Mouse (Mus musculus) left cerebral cortex, postnatal 14 days (tissue): ENCODE measurements around the gene Stac. TPM values are rescaled to one million over a fixed set of nuclear protein-coding genes. Genes with fewer than 3 reads are reported as not detected.

Experiments
- DNase-seq, 2 experiments: peaks; one replicate each; pipeline ENCODE4 v3.0.0; 2021 to 2022; ENCODE audit warnings: low spot score in 2 of 2, mixed read lengths in 1 of 2
- intact Hi-C: fragments of 180-260 bp; cut with DNase I; formaldehyde crosslinking; loops from one replicate; pipeline ENCODE4 v1.15.1; 2025
- long read RNA-seq, 2 experiments: library from polyadenylated mRNA; stranded (forward); transcript quantifications; one replicate each; pipeline ENCODE4 v2.0.0; 2021
- total RNA-seq, 2 experiments: library from RNA; stranded (reverse); gene quantifications; 2 replicates each; pipeline ENCODE4 v1.2.3; 2021

The Stac gene
- total RNA-seq = 1 to 10 TPM; 2.0 to 3.7 TPM
- long read RNA-seq, experiment 1, partial matches to known transcripts = 0 of 1 reads
- long read RNA-seq, experiment 1, other reads (novel, unspliced or antisense) = 0 of 1 reads
- long read RNA-seq, experiment 2, partial matches to known transcripts = 0 of 3 reads
- long read RNA-seq, experiment 2, other reads (novel, unspliced or antisense) = 0 of 3 reads

DNA sequence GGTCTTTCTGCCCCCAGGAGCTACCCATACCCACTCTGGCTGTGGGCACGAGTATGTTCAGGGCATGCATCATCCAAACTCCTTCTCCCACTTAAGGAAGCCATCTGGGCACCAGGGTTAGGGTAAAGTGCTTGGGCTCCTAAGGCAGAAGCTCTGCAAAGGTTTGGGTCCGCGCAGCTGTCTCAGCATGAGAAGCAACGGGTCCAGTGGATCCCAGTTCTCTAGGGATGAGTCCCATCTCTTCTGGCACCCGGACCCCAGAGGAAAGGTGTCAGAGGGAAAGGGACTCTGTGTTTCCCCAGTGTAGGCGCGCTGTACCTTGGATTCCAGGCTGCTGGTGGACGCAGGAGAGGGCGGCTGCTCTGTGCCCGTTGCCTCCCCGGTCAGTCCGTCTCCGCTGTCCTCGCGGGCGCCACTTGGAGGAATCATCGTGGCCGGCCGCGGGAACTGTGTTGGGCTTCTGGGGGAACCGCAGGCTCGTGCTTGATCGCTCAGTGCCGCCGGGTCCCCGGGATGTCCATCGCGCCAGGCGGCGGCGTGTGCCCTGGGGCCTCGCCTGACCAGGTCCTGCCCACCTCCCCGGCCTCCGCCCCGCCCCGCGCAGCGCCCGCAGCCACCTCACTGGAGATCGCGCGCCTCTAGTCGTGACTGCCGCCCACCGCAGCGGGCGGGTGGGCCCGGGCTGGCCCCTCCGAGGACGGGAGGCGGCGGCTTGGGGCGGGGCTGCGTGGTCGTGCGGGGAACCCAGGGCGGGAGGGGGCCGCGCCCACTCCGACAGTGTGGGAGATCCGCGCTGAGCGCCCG is at the start of gene Stac:
TSS of gene Stac (minus strand) at position 669 of the 804 bp plus-strand sequence.
- intact Hi-C loops = no loop called here
- DNase-seq = peak in 1 of 2 experiments; percentile 14

DNA sequence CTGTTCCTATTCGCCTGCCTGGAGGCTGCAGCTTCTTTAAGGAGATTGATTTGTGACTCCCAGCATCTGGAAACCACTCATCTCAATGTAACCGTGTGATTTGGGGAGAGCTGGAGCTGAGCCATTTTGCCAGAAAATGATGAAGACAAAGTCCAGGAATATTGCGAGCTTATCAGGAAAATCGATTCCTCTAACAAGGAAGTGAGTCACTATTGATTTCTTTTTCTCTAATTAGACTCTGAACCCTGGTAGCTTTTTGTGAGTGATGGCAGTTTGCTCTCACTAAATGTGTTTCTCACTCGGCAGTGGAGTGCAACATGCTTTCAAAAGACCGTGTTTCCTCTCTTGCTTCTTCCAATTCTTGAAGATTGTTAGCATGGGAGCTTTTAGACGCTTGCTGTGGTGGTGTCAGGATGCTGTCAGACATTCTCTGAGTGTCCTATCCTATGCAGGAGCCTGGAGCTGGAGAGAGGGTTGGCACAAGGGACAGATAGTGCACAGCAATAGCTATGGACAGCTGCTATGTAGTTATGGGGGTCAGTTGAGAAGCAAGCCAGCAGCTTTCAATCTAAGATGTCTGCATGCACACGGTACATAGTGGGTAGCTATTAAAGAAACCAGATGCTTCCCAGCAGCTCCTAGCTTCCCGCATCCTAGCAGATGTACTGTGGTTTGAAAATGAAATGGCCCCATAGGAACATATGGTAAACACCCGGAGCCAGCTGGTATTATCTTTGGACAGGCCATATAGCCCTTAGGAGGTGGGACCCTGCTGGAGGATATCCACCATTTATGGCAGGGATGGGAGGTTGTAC is 49.5 kb upstream of the Stac start:
- intact Hi-C loops = no loop called here
- no peak for DNase-seq

DNA sequence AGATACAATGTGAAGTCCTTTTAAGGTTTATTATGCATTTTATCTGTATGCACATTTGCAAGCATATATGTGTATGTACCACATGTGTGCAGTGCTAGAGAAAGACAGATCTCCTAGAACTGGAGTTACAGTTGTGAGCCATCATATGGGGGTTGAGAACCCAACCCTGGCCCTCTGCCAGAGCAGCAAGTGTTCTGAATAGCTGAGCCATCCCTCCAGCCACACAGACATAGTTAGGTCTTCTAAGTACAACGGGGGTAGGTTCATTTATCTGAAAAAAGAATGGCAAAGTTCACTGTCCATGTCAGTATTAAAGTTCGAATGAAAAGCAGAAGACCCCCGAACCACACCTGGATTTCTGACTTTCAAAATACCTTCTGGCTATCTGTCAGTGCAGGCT is 48.9 kb upstream of the Stac start:
- DNase-seq = no peak
- intact Hi-C loops = no loop called here

DNA sequence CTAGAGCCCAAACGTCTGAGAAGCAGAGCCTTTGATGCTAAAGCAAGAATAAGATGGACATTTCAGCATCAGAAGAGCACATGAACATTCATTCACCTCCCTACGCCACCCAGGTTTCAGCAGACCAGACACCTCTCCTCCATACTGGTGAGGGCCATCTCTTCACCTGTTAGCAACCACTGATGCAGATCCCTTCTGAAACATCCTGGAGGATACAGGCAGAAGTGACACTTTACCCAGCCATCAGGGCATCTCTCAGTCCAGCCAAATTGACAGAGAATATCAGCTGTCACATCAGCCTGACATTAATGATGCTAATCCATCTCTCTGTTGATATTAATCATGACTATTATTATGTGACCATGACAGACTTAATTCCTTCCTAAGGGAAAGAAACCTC is 47.6 kb upstream of the Stac start:
- no peak for DNase-seq
- intact Hi-C loops = no loop called here

DNA sequence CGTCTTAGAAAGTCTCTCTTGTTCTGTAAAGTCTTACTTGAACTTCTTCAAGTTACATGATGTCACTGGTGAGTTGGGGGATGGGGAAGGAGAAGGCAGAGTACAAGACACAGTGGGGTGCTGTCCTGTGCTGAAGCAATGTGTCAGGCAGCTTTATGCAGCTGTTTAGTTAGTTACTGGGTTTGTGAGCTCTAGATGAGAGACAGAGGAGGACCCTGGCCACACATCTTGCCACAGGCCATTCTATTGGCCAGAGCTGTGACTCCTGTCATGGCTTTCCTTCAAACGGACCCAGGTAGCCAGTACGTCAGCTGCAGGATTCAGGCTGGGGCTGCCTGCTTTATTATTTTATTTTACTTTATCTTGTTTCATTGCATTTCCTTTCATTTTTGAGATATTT is 45.8 kb upstream of the Stac start:
- intact Hi-C loops = no loop called here
- no peak for DNase-seq

DNA sequence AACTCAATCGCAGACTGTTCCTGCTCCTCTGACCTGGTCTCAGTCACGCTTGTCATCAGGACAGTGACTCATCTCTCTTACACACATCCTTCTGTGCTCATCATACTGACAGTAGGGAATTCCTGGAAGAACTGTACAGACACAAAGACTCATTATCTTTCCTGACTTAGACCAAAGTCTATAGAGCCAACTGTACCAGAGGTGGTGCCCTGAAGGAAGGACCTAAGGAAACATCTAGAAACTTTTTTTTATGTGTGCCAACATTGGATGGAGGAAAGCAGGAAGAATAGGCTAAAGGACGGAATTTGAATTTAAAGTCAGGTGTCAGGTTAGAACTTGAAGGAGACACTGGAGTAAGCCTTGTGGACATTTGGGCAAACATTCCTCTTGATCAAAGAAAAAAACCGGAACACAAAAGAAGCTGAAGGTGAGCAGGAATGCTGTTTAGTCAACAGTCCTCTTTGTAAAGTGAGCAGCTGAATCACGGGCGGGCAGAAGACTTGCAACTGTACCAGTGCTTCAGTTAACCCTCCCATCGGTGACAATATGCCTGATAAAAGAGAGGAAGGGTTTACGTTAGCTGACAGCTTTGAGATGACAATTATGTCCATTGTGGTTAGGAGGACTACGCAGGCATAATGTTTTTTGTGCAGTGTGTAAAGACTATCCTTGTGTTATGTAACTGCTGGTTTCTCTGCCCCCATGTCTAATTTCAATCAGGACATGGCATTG is 42.0 kb upstream of the Stac start:
- DNase-seq = no peak
- intact Hi-C loops = no loop called here

DNA sequence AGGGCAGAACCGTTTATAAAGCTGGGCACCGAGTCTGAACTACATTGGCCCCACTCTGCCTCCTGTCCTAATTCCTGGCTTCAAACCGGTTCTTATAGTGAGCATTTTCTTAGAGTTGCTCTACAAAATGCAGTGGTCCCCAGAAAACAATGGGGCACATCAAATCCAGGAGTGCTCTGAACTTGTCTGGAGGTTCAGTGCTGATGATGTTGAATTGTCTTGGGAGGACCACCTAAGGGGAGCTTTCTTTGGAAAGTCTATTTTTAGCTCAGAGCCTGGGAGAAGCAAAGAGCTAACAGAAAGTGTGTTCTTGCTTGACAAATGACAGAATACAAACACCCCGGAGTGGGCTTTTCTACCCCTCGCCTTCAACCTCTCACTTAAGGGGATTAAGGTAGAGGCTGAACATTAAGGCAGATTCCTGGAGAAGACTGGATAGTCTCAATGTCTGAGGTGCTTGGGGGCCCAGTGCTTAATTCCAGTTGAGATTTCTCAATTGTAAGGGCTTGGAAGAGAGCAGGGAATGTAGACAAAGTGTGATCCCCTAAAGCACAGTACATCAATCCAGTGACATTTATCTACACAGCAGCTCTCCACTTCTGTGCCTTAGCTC is 34.9 kb upstream of the Stac start:
- intact Hi-C loops = no loop called here
- DNase-seq = no peak

DNA sequence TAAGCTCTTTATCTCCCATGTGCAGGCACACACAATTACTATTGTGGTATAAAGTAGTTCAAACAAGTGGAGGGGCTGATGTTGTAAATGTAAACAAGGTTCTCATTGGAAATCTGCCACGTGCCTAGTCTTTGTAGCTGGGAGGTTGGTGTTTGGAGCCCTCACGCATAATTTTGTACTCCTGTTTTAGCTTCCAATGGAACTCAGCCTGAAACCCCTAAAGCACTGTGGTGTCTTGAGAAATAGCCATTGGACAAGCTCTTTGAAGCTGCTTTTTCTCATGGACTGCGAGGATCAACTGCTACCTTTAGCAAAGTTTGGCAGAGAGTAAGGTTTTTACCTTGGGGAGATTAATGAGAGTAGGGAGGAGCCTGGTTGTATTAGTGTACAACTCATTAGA is 24.3 kb upstream of the Stac start:
- intact Hi-C loops = no loop called here
- no peak for DNase-seq

DNA sequence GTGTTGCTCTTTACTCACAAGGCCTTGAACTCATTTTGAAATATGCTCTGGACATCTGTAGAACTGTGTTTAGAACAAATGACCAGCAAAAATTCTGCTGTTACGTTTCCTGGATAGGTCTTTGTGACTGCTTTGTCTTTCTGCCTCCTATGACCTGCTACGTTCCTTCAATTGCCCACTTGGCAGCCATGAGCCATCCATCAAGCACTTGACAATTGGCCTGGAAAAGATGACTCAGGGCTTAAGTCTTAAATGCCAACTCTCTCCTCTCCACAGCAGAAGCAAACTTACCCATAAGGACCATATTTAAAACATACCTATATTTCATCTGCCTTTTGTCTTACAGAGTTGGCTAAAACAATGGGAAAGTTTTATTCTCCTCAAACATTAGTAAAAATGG is 10.0 kb upstream of the Stac start:
- intact Hi-C loops = no loop called here
- no peak for DNase-seq

DNA sequence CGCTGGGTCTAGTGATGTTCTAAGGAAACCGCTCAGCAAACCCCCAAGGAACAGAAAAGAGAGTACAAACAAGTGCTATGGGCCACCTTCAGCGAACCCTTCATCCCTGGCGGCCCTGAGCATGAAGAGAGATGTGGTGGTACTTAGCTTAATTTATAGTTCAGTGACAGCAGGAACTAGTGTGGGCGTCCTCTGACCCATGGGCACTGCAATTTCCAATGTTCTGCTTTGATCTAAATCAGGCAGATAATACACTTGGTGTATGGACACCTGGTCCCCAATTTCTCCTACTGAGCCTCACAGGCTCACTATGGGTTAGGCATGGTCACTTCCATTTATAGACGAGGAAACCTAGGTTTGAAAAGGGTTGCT is 322 bp upstream of the Stac start:
- no peak for DNase-seq
- intact Hi-C loops = no loop called here

DNA sequence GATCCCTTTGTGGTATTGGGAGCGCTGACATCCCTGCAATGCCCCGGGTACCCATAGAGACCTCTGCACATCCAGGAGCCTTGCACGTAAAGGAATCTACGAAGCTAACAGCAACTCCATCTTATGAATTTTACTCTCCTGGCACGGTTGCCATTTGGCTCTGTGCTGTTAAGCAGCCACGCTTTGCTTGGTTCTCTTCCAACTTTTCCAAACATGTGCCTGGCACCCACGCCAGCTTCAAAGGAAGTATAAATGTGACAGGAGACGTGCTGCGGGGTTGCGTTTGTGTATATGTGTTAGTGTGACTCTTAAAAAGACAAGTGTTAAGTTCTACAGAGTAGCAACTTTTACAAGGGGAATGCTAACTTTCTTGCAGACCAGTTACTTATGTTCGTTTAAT is 1.0 kb downstream of the Stac start:
- intact Hi-C loops = no loop called here
- DNase-seq = peak; percentile 67 to 89

DNA sequence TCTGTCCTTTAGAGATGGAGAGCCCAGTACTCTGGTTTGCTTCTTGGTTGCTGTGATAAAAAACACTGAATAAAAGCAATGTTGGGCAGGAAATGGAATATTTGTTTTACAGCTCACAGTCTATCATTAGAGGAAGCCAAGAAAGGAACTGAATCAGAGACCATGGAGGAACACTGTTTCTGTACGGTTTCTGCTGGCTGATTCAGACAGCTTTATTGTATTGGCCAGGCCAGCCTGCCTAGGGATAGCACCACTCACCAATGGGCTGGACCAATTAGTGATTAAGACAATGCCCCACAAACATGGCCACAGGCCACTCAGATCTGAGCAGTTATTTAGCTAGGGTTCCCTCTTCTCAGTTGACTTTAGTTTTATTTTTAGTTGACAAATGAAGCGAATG is 6.0 kb downstream of the Stac start:
- intact Hi-C loops = no loop called here
- DNase-seq = no peak

DNA sequence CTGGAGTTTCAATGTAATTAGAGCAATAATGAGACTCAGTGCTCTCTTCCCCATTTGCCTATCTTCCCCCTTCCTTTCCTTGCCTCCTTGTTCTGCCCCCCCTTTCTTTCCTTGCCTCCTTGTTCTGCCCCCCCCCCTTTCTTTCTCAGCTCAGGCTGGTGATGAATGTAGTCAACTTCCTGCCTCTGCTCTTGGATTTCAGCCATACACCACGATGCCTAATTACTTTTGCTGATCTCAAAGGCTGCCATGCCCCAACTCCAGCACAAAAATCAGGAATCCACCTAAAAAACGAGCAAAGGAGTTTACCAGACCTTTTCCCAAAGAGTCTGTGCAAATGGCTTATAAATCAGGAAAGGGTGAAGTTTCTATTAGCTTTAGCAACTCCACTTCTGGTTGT is 10.6 kb downstream of the Stac start:
- no peak for DNase-seq
- intact Hi-C loops = no loop called here

DNA sequence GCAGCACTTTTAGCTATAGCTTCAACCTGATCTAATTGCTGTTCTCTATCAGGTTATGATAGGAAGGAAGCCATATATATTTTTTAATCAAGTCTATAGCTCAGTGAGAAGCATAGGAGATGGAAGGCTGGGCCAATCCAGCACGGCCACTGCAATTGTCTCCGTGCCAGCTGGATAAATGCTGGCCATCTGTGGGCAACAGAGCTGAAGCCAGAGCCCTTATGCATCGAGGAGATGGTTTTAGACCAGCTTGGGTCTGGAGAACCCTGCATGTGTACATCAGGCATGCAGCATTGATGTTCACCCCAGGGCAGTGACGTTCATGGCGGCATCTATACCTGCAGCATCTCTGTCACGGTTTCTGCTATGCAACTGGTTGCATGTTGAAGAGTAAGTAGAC is 20.3 kb downstream of the Stac start:
- intact Hi-C loops = no loop called here
- DNase-seq = no peak

DNA sequence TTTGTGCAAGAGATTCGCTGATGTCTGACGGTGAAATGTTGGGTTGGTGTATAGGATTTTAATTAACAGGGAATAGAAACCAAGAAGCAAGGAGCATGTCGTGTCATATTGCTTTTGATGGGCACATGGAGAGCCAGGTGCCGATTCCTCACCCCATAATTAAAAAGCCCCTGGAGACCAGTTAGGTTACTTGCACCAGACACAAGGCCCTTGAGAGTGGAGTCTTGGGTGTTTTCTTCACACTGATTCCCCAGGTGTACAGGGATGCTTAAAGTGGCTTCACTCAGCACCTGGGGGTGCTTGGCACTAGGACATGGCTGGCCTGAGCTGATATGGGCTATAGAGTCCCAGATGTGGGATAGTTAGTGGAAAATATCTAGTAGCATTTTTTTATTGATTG is 35.1 kb downstream of the Stac start:
- intact Hi-C loops = no loop called here
- no peak for DNase-seq

DNA sequence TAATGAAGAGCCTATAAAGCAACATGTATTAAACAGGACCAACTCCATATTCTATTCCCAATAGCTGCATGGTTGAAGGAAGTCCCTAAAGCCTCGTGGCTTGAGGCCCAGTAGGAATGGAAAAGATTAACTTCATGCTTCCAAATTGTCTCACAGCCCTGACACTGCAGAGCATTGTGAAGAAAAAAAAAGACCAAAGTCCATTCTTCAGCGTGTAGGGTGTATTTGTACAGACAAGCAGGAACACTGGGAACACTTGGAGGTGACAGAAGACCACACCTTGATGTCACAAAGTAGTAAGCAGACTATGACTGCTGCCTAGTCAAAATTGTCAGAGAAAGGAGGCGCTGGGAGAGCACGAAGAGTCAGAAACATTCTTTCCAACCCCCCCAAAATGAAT is 45.9 kb downstream of the Stac start:
- intact Hi-C loops = no loop called here
- no peak for DNase-seq

DNA sequence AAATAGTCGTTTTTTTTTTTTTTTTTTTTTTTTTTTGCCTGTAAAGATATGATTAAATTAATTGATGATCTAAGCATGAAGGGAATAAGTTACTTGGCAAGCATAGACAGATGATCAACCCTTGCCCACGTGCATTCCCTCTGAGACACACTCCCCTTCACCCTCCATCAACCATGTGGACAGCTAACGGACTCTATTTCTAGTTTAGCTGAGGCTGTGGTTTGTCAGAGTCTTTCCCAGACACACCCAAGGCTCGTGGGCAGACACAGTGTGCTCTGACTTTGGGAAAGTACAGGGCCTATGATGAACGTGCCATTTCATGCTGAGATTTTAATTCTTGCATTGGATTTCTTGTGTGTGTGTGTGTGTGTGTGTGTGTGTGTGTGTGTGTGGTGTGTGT is 46.8 kb downstream of the Stac start:
- intact Hi-C loops = no loop called here

DNA sequence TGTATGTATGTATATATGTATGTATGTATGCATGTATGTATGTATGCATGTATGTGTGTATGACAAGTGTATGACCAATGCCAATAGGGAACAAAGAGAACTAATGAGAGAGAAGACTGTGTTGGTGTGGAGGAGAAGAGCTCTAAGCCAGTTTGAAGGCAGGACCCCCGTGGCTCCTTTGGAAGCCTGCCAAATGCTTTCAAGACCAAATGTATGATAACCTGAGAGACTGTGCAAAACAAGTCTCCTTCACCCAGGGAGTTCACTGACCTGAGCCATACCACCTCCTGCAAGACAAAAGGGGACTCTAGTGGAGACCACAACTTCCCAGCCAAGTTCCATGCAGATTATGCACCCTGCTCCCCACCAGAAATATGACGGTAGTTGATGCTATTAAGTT is 52.5 kb downstream of the Stac start:
- intact Hi-C loops = no loop called here
- DNase-seq = no peak

More for the DNA sequence above, 46.8 kb downstream of the Stac start:
- DNase-seq = no peak

DNA sequence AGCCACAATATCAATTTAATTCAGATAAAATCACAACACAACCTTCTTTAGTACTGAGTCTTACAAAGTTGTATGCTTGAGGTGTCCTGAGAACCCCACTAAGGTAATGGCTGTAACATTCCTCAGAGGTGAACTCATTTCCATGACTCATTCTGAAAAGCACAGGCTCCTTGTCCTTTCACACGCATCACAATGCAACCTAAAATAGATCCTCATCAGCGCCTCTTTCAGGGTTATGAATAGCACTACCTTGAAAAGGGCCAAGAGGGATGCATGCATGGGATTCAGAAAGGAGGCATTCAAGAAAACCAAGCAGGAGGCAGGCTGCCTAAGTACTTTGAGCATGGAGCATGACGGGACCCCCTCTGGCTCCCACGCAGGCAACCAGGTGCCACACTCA is 57.3 kb downstream of the Stac start:
- intact Hi-C loops = no loop called here
- DNase-seq = peak; percentile 4 to 6

DNA sequence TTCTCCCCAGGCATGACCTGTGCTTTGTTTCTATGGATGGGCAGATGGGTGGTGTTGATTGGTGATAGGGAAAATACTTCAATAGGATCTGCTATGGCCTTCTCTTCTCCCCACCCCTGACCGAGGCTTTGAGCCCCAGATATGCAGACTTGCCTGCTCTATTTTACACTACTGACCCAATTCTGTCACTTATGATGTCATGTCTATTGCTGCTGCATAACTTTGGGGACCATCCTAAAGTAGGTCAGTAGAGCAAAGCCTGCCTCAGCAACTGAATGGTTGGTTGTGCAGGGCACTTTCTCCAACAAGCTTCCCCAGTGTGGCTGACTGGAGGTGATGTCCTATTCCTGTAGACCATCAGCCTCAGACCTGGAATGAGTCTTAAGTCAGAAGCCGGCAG is 69.0 kb downstream of the Stac start:
- no peak for DNase-seq

More for the DNA sequence above, 69.0 kb downstream of the Stac start:
- intact Hi-C loops = no loop called here
